Mouse (Mus musculus) bone marrow, adult 2 months (tissue): ENCODE measurements at regions not wholly inside any gene's neighbourhood (a gene's known extent, or its start where the extent isn't known, plus 50 kb on each side); places are given as distances from the start of the nearest gene placed in this dataset.

Experiments
- CTCF ChIP-seq: fragments of 200-500 bp; IDR thresholded peaks from 2 replicates; pipeline ENCODE4 v1.5.1; 2011; ENCODE audit warnings: low read length, control low read depth; ENCODE audit not compliant: control insufficient read depth, insufficient read depth
- POLR2A ChIP-seq: fragments of 200-500 bp; IDR thresholded peaks from 2 replicates; pipeline ENCODE4 v1.6.1; 2011; ENCODE audit warnings: low read depth, mild to moderate bottlenecking, control low read depth, low read length, borderline replicate concordance; ENCODE audit not compliant: control insufficient read depth

- no peak for TF ChIP-seq POLR2A
- no peak for TF ChIP-seq CTCF
Observed at GRCm38 (mm10) chr19:59646231-59646630, 188.1 kb downstream of the Emx2 start.
